Mouse (Mus musculus) bone marrow, adult 2 months (tissue): ENCODE data around the gene Wfikkn1.

Experiments used
- CTCF ChIP-seq: fragments of 200-500 bp; IDR thresholded peaks from 2 replicates; pipeline ENCODE4 v1.5.1; 2011; ENCODE audit warnings: low read length, control low read depth; ENCODE audit not compliant: control insufficient read depth, insufficient read depth
- POLR2A ChIP-seq: fragments of 200-500 bp; IDR thresholded peaks from 2 replicates; pipeline ENCODE4 v1.6.1; 2011; ENCODE audit warnings: low read depth, mild to moderate bottlenecking, control low read depth, low read length, borderline replicate concordance; ENCODE audit not compliant: control insufficient read depth

GRCm38 (mm10) chr17:25843122-25843521, 37.5 kb downstream of the Wfikkn1 start:
- TF ChIP-seq CTCF = no peak
- no peak for TF ChIP-seq POLR2A
